Mouse (Mus musculus): ENCODE data around the gene Rabep2.

Rabep2 gene

DNA sequence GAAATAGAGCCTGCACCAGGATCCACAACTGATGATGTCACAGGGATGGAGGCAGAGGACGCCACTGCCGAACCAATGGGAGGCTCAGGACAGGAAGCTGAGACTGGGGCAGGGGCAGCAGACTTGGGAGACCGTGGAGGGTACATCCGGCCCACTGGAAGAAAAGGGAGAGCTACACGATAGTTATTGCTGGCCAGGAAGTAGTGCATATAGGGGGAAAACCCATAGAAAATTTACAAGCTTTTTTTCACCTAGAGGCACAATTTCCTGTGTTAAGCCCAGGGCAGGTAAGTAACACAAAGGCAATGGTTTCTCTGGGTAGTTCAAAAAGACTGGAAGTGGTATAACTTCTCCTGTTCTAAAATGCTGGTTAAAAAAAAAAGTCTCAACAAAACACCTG is 67.9 kb downstream of the Rabep2 start:
- no peak for DNase-seq (ENCODE audit: low read depth)

DNA sequence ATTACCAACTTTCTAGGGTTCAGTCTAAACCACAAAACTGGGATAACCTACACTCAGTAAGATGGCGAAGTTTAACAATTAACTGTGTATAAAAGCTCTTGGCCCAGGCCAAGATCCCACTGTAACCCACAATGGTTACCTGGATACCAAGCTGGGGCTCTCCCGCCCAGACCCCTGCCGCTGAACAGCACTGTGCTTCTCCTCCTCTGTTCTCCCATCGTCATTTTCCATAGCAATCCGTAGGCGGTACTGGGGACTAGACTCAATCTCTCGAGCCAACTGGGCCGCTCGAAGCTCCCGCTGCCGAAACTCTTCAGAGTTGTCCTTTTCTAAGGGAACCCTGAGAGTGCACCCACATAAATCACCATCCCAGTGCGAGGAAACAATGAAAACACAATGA is 69.4 kb downstream of the Rabep2 start:
- DNase-seq (ENCODE audit: low read depth), result no peak

Data from fibroblast of lung, adult 2 months (primary cell).